Mouse (Mus musculus) midbrain, embryonic 12.5 days (tissue): ENCODE measurements around the gene Ehbp1l1. TPM values are rescaled to one million over a fixed set of nuclear protein-coding genes. Genes with fewer than 3 reads are reported as not detected.

Experiments used
- ATAC-seq: fragments of 200-750 bp; cut with Nextera tagmentation; 2 replicates; pipeline ENCODE4 v1.8.0; 2017; ENCODE audit warnings: low read depth, moderate TSS enrichment, moderate library complexity; ENCODE audit not compliant: low FRiP score
- H3K27ac ChIP-seq: fragments of 300-500 bp; sonication (generic); replicated peaks from 2 replicates; pipeline ENCODE4 v1.5.1; 2016; ENCODE audit warnings: mild to moderate bottlenecking
- H3K27me3 ChIP-seq: fragments of 300-500 bp; sonication (generic); 2 replicates; pipeline ENCODE4 v1.6.1; 2016; ENCODE audit warnings: mild to moderate bottlenecking
- H3K36me3 ChIP-seq: fragments of 300-500 bp; sonication (generic); 2 replicates; pipeline ENCODE4 v1.6.1; 2016
- H3K4me1 ChIP-seq: fragments of 300-500 bp; sonication (generic); 2 replicates; pipeline ENCODE4 v1.6.1; 2016
- H3K4me2 ChIP-seq: fragments of 300-500 bp; sonication (generic); replicated peaks from 2 replicates; pipeline ENCODE4 v1.6.1; 2016; ENCODE audit warnings: mild to moderate bottlenecking, moderate library complexity
- H3K4me3 ChIP-seq: fragments of 300-500 bp; sonication (generic); 2 replicates; pipeline ENCODE4 v1.5.1; 2016; ENCODE audit warnings: mild to moderate bottlenecking
- H3K9ac ChIP-seq: fragments of 300-500 bp; sonication (generic); replicated peaks from 2 replicates; pipeline ENCODE4 v1.6.1; 2016; ENCODE audit warnings: mild to moderate bottlenecking, moderate library complexity
- H3K9me3 ChIP-seq: fragments of 300-500 bp; sonication (generic); 2 replicates; pipeline ENCODE4 v1.6.1; 2016; ENCODE audit warnings: mild to moderate bottlenecking
- WGBS: fragments of 180-500 bp; shearing (Covaris S2); methylation state at CpG from one replicate; pipeline ENCODE4 v1.1.7; 2016; 5-methylcytosine and 5-hydroxymethylcytosine counted together
- polyA plus RNA-seq: library from polyadenylated mRNA; unstranded; fragments of >200 nt; fragmentation: Nextera tagmentation; extraction: Ambion mirVana; gene quantifications from 2 replicates; pipeline ENCODE4 v1.2.1, GENCODE M21; 2016

The Ehbp1l1 gene
- polyA plus RNA-seq, 1 experiment from 2014 or later, result 9.1 TPM

DNA sequence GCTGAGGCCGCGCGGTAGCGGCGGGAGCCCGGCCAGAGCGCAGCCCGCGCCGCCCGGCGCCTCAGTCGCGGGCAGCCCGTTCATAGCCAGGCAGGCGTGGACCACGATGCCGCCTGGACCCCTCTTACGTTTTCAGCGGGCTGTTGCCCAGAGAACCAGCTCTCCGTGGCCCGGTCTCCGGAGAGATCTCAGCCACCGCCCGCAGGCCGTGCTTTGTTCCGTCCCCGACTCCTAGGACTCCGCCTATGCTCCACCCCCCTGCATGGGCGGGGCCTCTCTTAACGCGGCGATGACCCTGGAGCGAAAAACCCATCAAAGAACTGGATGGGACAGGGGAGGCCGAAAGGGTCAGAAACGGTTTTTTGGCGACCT, 3.3 kb upstream of the Ehbp1l1 start, which contains the start of gene Fam89b:
Gene Fam89b, minus strand, starts transcription at position 210 of the 372 bp plus-strand sequence.
- ATAC-seq, result peak; percentile 81
- peaks cover 9% of the 10 kb centered on the region; the same call in 1 of the 2 replicates for H3K36me3 ChIP-seq
- H3K4me3 ChIP-seq, result peak within 1 kb of the TSS; percentile 99
- no peaks in the 10 kb centered on the region for H3K9me3 ChIP-seq
- H3K4me2 ChIP-seq, result peak within 1 kb of the TSS; percentile 99
- under 1% methylated on average over 37 of the region's 37 CpGs for WGBS
- H3K4me1 ChIP-seq, result peaks cover 65% of the 10 kb centered on the region
- peak within 1 kb of the TSS; percentile 99 for H3K9ac ChIP-seq
- peak within 1 kb of the TSS; percentile 96 for H3K27ac ChIP-seq
- peaks cover 14% of the 10 kb centered on the region; the same call in 1 of the 2 replicates for H3K27me3 ChIP-seq

GRCm38 (mm10) chr19:5728631-5729443, 2.7 kb upstream of the Ehbp1l1 start:
- Histone ChIP-seq H3K9ac (peak overlapping the region; percentile 99), H3K4me1 (peaks cover 66% of the 10 kb centered on the region), H3K36me3 (peaks cover 15% of the 10 kb centered on the region; the same call in 1 of the 2 replicates), H3K27ac (peak overlapping the region; percentile 96), H3K9me3 (no peaks in the 10 kb centered on the region), H3K27me3 (peaks cover 8% of the 10 kb centered on the region; the same call in 1 of the 2 replicates), H3K4me3 (peak overlapping the region; percentile 99), H3K4me2 (peak overlapping the region; percentile 99)
- ATAC-seq, result peak; percentile 41
- WGBS, result 12% methylated on average over 37 of the region's 37 CpGs

DNA sequence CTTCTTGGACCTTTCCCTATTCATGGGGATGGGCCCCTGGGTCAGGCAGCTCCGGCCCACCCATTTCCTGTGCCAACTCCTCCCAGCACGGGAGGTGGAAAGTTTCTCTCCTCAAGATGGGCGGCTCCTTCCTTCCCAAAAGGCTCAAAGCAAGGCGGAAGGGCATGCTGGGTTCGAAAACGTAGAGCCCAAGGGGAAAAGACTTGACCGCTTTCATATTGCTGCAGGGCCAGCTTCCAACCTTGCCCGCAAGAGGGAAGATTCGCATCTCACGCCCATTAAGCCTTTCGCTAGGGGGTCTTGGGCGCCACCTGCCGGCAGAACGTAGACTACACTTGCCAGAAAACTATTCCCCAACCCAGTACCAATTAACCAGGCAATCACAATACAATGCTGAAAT, 1.6 kb upstream of the Ehbp1l1 start:
- Histone ChIP-seq H3K9ac (peak overlapping the region; percentile 99), H3K27ac (no peak overlapping the region; the same call in 1 of the 2 replicates), H3K9me3 (no peaks in the 10 kb centered on the region), H3K27me3 (0 out of 2 replicates have a peak, but pooled peaks cover 7% of the 10 kb centered on the region), H3K36me3 (peaks cover 26% of the 10 kb centered on the region), H3K4me3 (peak overlapping the region; percentile 99), H3K4me1 (peaks cover 66% of the 10 kb centered on the region), H3K4me2 (peak overlapping the region; percentile 99)
- no peak for ATAC-seq
- 5% methylated on average over 14 of the region's 14 CpGs for WGBS

DNA sequence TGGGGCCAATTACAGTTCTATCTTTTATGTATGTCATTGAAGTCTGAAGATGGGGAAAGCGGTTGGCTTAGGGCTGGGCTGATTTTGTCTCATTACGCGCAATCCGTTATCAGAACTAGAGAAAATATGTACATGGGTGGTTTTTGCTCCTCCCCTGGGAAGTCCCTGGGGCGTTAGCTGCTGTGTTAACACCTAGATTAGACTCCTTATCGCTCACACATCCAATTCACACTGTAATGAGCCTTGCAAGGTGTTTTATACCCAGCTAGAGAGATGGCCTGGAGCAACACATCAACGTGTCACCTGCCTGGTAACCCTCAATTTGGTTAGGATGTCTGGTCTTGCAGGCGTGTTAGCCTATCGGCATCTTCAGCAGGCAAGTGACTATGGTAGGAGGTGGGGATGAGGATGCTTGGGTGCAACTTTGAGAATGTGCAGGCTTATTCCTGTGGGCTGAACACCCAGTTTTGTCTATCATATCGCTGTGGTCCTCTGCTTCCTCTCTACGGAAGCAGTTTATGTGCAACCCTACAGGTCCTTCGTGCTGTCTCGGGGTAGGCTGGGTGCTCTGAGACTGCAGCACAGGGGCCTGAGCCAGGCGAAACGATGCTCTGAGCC, 953 bp upstream of the Ehbp1l1 start:
- WGBS, result 83% methylated on average over 15 of the region's 15 CpGs
- Histone ChIP-seq H3K4me3 (peak overlapping the region; percentile 99), H3K36me3 (peaks cover 33% of the 10 kb centered on the region), H3K9me3 (no peaks in the 10 kb centered on the region), H3K4me1 (peaks cover 66% of the 10 kb centered on the region), H3K27ac (no peak overlapping the region), H3K9ac (peak overlapping the region; percentile 99), H3K27me3 (0 out of 2 replicates have a peak, but pooled peaks cover 7% of the 10 kb centered on the region), H3K4me2 (peak overlapping the region; percentile 99)
- ATAC-seq, result no peak

DNA sequence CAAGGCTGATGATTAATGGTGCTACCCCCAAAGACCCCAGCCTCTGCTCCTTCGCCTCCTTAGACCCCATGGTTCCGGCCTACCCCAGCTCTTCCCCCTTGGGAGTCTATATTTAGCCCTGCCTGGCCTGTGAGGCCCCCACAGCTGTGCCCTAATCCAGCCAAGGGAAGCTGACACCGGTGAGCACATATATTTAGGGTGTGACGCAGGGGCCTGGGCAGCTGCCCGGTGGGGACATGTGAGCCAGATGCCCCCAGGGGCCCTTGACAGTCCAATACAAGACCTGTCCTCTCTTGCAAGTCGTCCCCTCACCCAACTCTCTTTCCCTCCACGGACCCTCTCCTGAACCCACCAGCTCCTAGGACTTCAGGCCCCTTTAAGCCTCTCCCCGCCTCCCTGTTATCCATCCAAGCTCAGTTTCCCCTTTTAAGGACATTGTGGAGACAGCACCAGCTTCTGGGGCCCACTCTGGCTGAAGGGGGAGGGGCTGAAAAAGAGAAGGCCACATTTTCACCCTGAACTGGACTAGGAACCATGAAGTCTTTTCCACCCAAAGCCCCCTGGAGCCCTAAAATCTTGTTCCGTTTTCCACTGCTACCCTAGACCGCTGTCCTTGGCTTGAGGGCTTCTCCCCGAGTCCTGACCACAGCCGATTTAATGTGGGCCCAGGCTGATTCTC, 949 bp downstream of the Ehbp1l1 start:
- no peak for ATAC-seq
- Histone ChIP-seq H3K4me2 (peak overlapping the region; percentile 99), H3K27ac (no peak overlapping the region), H3K36me3 (peaks cover 52% of the 10 kb centered on the region), H3K9me3 (no peaks in the 10 kb centered on the region), H3K4me1 (peaks cover 50% of the 10 kb centered on the region), H3K27me3 (0 out of 2 replicates have a peak, but pooled peaks cover 7% of the 10 kb centered on the region), H3K4me3 (peak overlapping the region; percentile 99; the same call in 1 of the 2 replicates), H3K9ac (peak overlapping the region; percentile 2; the same call in 1 of the 2 replicates)
- 80% methylated on average over 12 of the region's 12 CpGs for WGBS

- Histone ChIP-seq H3K9me3 (no peaks in the 10 kb centered on the region), H3K9ac (no peak overlapping the region), H3K4me2 (no peak overlapping the region), H3K27ac (no peak overlapping the region), H3K4me1 (peaks cover 44% of the 10 kb centered on the region), H3K4me3 (no peak overlapping the region), H3K36me3 (peaks cover 58% of the 10 kb centered on the region), H3K27me3 (0 out of 2 replicates have a peak, but pooled peaks cover 7% of the 10 kb centered on the region)
- ATAC-seq, result no peak
- 76% methylated on average over 7 of the region's 7 CpGs for WGBS
These were observed 1.6 kb downstream of the Ehbp1l1 start for GRCm38 (mm10) chr19:5724549-5724941.

- no peak for ATAC-seq
- Histone ChIP-seq H3K9ac (no peak overlapping the region), H3K27ac (no peak overlapping the region), H3K36me3 (peaks cover 63% of the 10 kb centered on the region), H3K4me1 (peaks cover 44% of the 10 kb centered on the region), H3K27me3 (0 out of 2 replicates have a peak, but pooled peaks cover 7% of the 10 kb centered on the region), H3K9me3 (no peaks in the 10 kb centered on the region), H3K4me2 (no peak overlapping the region), H3K4me3 (no peak overlapping the region)
- WGBS, result 67% methylated on average over 4 of the region's 4 CpGs
These were observed 2.1 kb downstream of the Ehbp1l1 start for GRCm38 (mm10) chr19:5723934-5724548.

DNA sequence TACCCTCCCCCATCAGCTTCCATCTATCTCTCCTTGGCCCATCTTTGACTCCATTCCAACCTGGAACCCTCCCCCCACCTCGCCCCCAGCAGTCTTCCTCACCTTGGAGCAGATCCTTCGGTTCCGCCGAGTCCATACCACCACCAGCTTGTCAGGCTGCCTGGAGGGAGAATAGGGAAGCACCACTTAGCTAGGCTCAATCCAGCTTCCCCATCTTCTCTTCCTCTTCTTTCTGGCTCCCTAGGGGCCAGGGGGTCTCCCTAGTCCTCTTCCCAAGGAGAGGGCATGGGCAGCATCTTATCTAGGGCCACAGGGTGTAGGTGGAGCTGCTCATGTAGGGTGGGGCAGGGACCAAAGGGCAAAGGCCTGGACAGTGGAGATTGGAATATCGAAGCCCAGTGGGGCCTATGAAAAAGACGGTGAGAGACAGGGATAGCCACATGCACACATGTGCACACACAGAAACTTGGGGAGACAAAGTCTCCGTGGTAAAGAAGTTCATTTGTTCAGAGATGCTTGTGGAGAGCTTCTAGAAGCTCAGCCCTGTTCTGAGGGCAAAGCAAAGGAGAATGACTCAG, 3.2 kb downstream of the Ehbp1l1 start:
- H3K4me2 ChIP-seq, result no peak overlapping the region
- no peak overlapping the region for H3K27ac ChIP-seq
- no peaks in the 10 kb centered on the region for H3K9me3 ChIP-seq
- no peak overlapping the region for H3K9ac ChIP-seq
- no peak overlapping the region for H3K4me3 ChIP-seq
- peaks cover 35% of the 10 kb centered on the region for H3K4me1 ChIP-seq
- 89% methylated on average over 7 of the region's 7 CpGs for WGBS
- 0 out of 2 replicates have a peak, but pooled peaks cover 7% of the 10 kb centered on the region for H3K27me3 ChIP-seq
- H3K36me3 ChIP-seq, result peaks cover 71% of the 10 kb centered on the region
- ATAC-seq, result no peak

- Histone ChIP-seq H3K9ac (no peak overlapping the region), H3K27me3 (no peaks in the 10 kb centered on the region; the same call in 1 of the 2 replicates), H3K4me2 (no peak overlapping the region), H3K9me3 (no peaks in the 10 kb centered on the region), H3K4me1 (peaks cover 29% of the 10 kb centered on the region), H3K36me3 (peaks cover 71% of the 10 kb centered on the region), H3K27ac (no peak overlapping the region), H3K4me3 (no peak overlapping the region)
- WGBS, result 91% methylated on average over 6 of the region's 6 CpGs
- ATAC-seq, result no peak
These were observed 4.9 kb downstream of the Ehbp1l1 start for GRCm38 (mm10) chr19:5721233-5721632.

GRCm38 (mm10) chr19:5716955-5717354, 9.2 kb downstream of the Ehbp1l1 start:
- no peak overlapping the region; the same call in 1 of the 2 replicates for H3K9ac ChIP-seq
- peaks cover 4% of the 10 kb centered on the region; the same call in 1 of the 2 replicates for H3K27me3 ChIP-seq
- H3K36me3 ChIP-seq, result peaks cover 53% of the 10 kb centered on the region
- ATAC-seq, result 0 out of 2 replicates have a peak, but pooled peaks have one; percentile 14
- no peaks in the 10 kb centered on the region for H3K9me3 ChIP-seq
- WGBS, result 55% methylated on average over 10 of the region's 10 CpGs
- no peak overlapping the region for H3K4me2 ChIP-seq
- no peak overlapping the region for H3K27ac ChIP-seq
- peaks cover 25% of the 10 kb centered on the region for H3K4me1 ChIP-seq
- H3K4me3 ChIP-seq, result no peak overlapping the region
